Mouse (Mus musculus) limb, embryonic 13.5 days (tissue): ENCODE data around the gene Bloc1s6. TPM values are rescaled to one million over a fixed set of nuclear protein-coding genes. Genes with fewer than 3 reads are reported as not detected.

ENCODE experiments used
- polyA plus RNA-seq: library from polyadenylated mRNA; unstranded; fragments of >200 nt; fragmentation: Nextera tagmentation; extraction: Ambion mirVana; gene quantifications from 2 replicates; pipeline ENCODE4 v1.2.1, GENCODE M21; 2015

Bloc1s6 gene
- polyA plus RNA-seq, 1 experiment from 2014 or later: 57.6 TPM

Other genes starting within 250 kb of the Bloc1s6 start
- gene Gatm, start 127.2 kb upstream of the Bloc1s6 start, polyA plus RNA-seq: 35.1 and 38.7 TPM in 2 replicates
- 0.62 TPM in 1 of 2 replicates, not detected in the other for gene AA467197, start 101.5 kb upstream of the Bloc1s6 start, polyA plus RNA-seq
- 8.2 and 9.9 TPM in 2 replicates for gene Slc30a4, start 35.8 kb upstream of the Bloc1s6 start, polyA plus RNA-seq
- gene Sqor, start 26.7 kb downstream of the Bloc1s6 start, polyA plus RNA-seq: 4.8 TPM in 2 replicates